Mouse (Mus musculus) erythroblast, embryonic 14.5 days (primary cell): Measurements from ENCODE around the gene Gm4491. TPM values are rescaled to one million over a fixed set of nuclear protein-coding genes. Genes with fewer than 3 reads are reported as not detected.
A peak's percentile ranks its signal among the peaks of the same experiment; 100 is the strongest.

Source experiments
- H3K27me3 ChIP-seq: 2 replicates; pipeline ENCODE4 v1.6.1; 2012; ENCODE audit warnings: inconsistent platforms; ENCODE audit not compliant: control insufficient read depth
- H3K36me3 ChIP-seq: 2 replicates; pipeline ENCODE4 v1.6.1; 2012; ENCODE audit warnings: mild to moderate bottlenecking, inconsistent platforms; ENCODE audit not compliant: control insufficient read depth
- H3K4me1 ChIP-seq: 2 replicates; pipeline ENCODE4 v1.6.1; 2012; ENCODE audit warnings: inconsistent platforms; ENCODE audit not compliant: control insufficient read depth
- H3K4me3 ChIP-seq: replicated peaks from 2 replicates; pipeline ENCODE3; 2012; ENCODE audit warnings: moderate library complexity, mild to moderate bottlenecking, inconsistent platforms
- H3K9me3 ChIP-seq: 2 replicates; pipeline ENCODE4 v1.6.1; 2012; ENCODE audit warnings: low read length, inconsistent platforms, mixed read lengths; ENCODE audit not compliant: control insufficient read depth
- GATA1 ChIP-seq: IDR thresholded peaks from 2 replicates; pipeline ENCODE4 v1.6.1; 2012; ENCODE audit warnings: low read length, inconsistent platforms, mixed read lengths
- TAL1 ChIP-seq: IDR thresholded peaks from 3 replicates; pipeline ENCODE4 v1.6.1; 2012; ENCODE audit warnings: low read length, inconsistent platforms, mixed read lengths
- polyA plus RNA-seq: library from polyadenylated mRNA; stranded (reverse); fragments of >175 nt; gene quantifications from 2 replicates; pipeline ENCODE4 v1.2.3, GENCODE M21; 2012

Gm4491 gene
- polyA plus RNA-seq, 1 experiment, result not detected

GRCm38 (mm10) chr14:57109194-57109593 lies 6.5 kb downstream of the Gm4491 start:
- Histone ChIP-seq H3K4me1 (peaks cover 1% of the 10 kb centered on the region; the same call in 1 of the 2 replicates), H3K27me3 (peaks cover 42% of the 10 kb centered on the region), H3K9me3 (no peaks in the 10 kb centered on the region; the same call in 1 of the 2 replicates), H3K4me3 (no peak overlapping the region), H3K36me3 (no peaks in the 10 kb centered on the region)
- no peak for TF ChIP-seq GATA1
- TF ChIP-seq TAL1, result no peak

DNA sequence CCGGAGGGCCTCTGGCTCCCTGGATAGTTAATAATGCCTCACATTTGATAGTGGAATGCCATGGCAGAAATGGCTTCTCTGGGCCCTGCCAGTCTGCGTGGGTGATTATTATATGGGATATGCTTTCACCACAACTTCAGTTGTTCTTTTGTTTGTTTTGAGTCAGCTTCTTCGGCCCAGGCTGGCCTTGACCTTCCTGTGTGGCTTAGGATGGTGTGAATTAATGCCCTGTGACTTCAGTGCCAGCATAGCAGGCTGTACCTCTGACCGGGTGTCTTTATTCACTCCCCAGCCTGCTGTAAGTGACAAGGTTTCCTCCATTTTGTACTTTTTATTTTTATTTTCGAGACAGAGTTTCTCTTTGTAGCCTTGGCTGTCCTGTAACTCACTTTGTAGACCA lies 7.8 kb downstream of the Gm4491 start:
- H3K4me1 ChIP-seq, result peaks cover 8% of the 10 kb centered on the region
- H3K9me3 ChIP-seq, result no peaks in the 10 kb centered on the region; the same call in 1 of the 2 replicates
- H3K4me3 ChIP-seq, result no peak overlapping the region
- peaks cover 51% of the 10 kb centered on the region for H3K27me3 ChIP-seq
- no peak for TF ChIP-seq TAL1
- TF ChIP-seq GATA1, result no peak
- H3K36me3 ChIP-seq, result no peaks in the 10 kb centered on the region

DNA sequence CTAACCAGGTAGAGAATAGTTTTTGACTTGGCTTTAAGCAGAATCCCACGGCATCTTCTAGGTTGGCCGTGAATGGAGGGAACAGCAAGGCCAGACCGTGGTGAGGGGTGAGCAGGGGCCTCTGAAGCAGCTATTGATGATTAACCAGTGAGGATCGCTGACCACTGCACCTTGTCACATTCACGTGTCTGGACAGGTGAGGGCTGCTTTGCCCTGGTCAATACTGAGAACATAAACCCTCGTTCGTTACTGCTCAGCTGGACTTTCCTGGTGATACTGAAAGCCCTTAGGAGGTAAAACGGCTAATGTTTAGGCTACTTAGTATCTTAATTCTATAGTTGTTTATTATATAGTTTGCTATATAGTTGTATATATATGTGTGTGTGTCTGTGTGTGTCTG lies 8.6 kb downstream of the Gm4491 start:
- no peaks in the 10 kb centered on the region; the same call in 1 of the 2 replicates for H3K9me3 ChIP-seq
- H3K27me3 ChIP-seq, result peaks cover 54% of the 10 kb centered on the region
- peaks cover 8% of the 10 kb centered on the region for H3K4me1 ChIP-seq
- TF ChIP-seq TAL1 (no peak), GATA1 (no peak)
- H3K36me3 ChIP-seq, result no peaks in the 10 kb centered on the region
- H3K4me3 ChIP-seq, result no peak overlapping the region

GRCm38 (mm10) chr14:57105721-57106120 lies 10.0 kb downstream of the Gm4491 start:
- Histone ChIP-seq H3K4me1 (peaks cover 8% of the 10 kb centered on the region), H3K27me3 (peaks cover 49% of the 10 kb centered on the region), H3K36me3 (no peaks in the 10 kb centered on the region), H3K9me3 (no peaks in the 10 kb centered on the region; the same call in 1 of the 2 replicates), H3K4me3 (no peak overlapping the region)
- TF ChIP-seq GATA1 (no peak), TAL1 (no peak)

- Histone ChIP-seq H3K4me3 (no peak overlapping the region), H3K36me3 (no peaks in the 10 kb centered on the region), H3K9me3 (no peaks in the 10 kb centered on the region; the same call in 1 of the 2 replicates), H3K27me3 (peaks cover 49% of the 10 kb centered on the region), H3K4me1 (peaks cover 8% of the 10 kb centered on the region)
- TF ChIP-seq TAL1 (no peak), GATA1 (no peak)
These were observed 10.6 kb downstream of the Gm4491 start for GRCm38 (mm10) chr14:57105111-57105510.

DNA sequence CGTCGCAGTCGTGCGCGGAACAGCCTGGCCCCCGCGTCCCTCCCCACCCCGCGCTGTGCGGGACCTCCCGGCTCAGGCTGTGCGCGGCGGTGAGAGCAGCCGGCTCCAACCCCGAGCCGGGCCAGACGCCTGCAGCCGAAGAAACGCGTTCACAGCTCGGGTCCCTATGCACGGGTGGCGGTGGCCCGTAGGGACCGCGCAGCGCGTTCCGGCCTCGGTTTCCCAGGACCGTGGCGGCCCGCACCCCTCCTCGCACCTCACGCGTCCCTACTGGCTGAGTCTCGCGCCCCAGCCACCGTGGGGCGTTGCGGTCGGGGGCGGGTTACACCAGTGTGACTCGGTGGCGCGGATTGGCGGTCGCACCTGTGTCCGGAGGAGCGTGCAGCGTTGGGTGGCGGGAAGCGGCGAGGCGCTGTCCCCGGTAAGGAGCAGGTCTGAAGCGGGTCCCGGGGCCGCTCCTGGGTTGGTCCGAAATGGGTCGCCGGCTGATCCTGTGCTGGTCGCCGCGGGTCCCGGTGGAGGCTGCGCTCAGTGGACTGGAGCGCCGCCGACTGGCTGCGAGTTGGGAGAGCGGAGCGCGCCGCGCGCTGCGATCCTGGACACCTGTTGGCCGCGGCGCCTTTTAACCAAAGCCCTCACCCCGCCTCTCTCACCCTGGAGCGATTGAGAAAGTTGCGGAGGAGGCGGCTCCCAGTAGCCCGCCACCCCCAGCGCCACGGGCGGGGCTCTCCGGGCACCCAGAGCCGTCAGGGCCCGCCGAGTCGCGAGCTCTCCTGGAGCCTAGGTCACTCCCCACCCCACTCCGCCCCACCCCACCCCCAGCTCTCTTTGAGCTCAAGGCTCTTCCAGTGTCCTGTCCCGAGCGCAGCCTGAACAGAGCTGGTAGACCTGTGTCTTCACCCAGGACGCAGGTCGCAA lies 11.3 kb downstream of the Gm4491 start, which contains the start of gene Gjb2:
Gene Gjb2 (minus strand): TSS at position 597 of the 918 bp plus-strand sequence.
- Histone ChIP-seq H3K36me3 (no peaks in the 10 kb centered on the region), H3K9me3 (no peaks in the 10 kb centered on the region; the same call in 1 of the 2 replicates), H3K4me1 (peaks cover 8% of the 10 kb centered on the region), H3K4me3 (peak within 1 kb of the TSS; percentile 64), H3K27me3 (peaks cover 49% of the 10 kb centered on the region)
- TF ChIP-seq TAL1 (no peak), GATA1 (no peak)

- Histone ChIP-seq H3K27me3 (peaks cover 49% of the 10 kb centered on the region), H3K4me3 (peak overlapping the region; percentile 64), H3K4me1 (peaks cover 8% of the 10 kb centered on the region), H3K9me3 (no peaks in the 10 kb centered on the region; the same call in 1 of the 2 replicates), H3K36me3 (no peaks in the 10 kb centered on the region)
- TF ChIP-seq GATA1, result no peak
- TF ChIP-seq TAL1, result no peak
These were observed 12.0 kb downstream of the Gm4491 start for GRCm38 (mm10) chr14:57103711-57104105.

DNA sequence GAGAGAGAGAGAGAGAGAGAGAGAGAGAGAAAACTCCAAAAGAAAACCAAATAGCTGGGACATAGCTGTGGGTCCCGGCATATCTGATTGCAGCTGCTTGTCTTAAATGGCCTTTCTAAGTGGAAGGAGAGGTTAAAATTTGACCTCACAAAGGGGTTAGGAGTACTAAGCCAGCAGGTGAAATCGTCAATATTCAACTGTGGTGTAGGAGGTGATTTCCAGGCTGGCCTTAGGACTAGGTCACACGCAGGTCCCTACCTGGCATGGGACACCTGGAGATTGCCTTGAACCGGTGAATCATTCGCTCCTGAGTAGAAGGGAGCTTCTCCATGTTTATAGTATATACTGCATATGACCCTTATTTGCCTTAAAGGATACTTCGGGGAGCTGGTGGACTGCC lies 12.6 kb downstream of the Gm4491 start:
- Histone ChIP-seq H3K36me3 (no peaks in the 10 kb centered on the region), H3K4me3 (peak overlapping the region; percentile 64), H3K9me3 (no peaks in the 10 kb centered on the region; the same call in 1 of the 2 replicates), H3K27me3 (peaks cover 49% of the 10 kb centered on the region), H3K4me1 (peaks cover 8% of the 10 kb centered on the region)
- no peak for TF ChIP-seq GATA1
- no peak for TF ChIP-seq TAL1

DNA sequence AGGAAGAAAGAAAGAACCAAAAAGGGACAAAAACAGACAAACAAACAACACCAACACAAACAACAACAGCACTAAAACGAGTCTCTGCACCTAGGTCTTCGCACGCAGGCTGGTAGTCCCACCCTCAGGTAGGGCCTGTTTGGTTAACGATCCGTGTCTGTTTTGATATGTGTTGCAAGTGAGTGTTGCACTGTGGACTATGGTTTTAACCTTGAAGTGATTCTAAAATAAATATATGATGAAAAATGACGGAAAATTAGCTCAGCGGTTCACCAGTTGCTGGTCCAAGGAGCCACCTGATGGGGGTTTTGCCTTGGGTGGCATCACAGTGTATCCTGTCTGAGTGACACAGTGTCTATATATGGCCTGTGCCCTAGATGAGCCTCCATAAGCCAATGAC lies 14.1 kb downstream of the Gm4491 start:
- Histone ChIP-seq H3K4me1 (peaks cover 8% of the 10 kb centered on the region), H3K9me3 (no peaks in the 10 kb centered on the region; the same call in 1 of the 2 replicates), H3K27me3 (peaks cover 41% of the 10 kb centered on the region), H3K4me3 (no peak overlapping the region), H3K36me3 (no peaks in the 10 kb centered on the region)
- TF ChIP-seq TAL1, result no peak

- no peak for TF ChIP-seq GATA1
- no peak for TF ChIP-seq TAL1
- peaks cover 12% of the 10 kb centered on the region for H3K4me1 ChIP-seq
- H3K4me3 ChIP-seq, result no peak overlapping the region
- H3K36me3 ChIP-seq, result no peaks in the 10 kb centered on the region
- no peaks in the 10 kb centered on the region for H3K9me3 ChIP-seq
- H3K27me3 ChIP-seq, result no peaks in the 10 kb centered on the region
These were observed 19.8 kb downstream of the Gm4491 start for GRCm38 (mm10) chr14:57095855-57096254.
